In genomic region chr10:99263419-99264221, GRCm38 (mm10) we compare ENCODE assay signal across 8 mouse cellular contexts. TPM values are rescaled to one million over a fixed set of nuclear protein-coding genes. Genes with fewer than 3 reads are reported as not detected.
DNase-seq lines count a peak whose midpoint lies in the region; ATAC-seq and TF ChIP-seq lines count a peak whose summit lies in the region.

No protein-coding gene starts in this region.

- peak; percentile 8 for DNase-seq in ovary, adult 18-20 months (ENCODE audit: low spot score)
- DNase-seq in ovary, postnatal 10 days (ENCODE audit: low spot score): no peak
- peak; percentile 72 for DNase-seq in brain, adult 2 months (ENCODE audit: low read depth, low spot score)
- DNase-seq in gastrocnemius, postnatal 14 days: peak; percentile 23
- DNase-seq in lung, adult 2 months: peak; percentile 64
- DNase-seq in ovary, postnatal 14 days (ENCODE audit: low spot score): peak; percentile 38
- DNase-seq in MN1 (ENCODE audit: low spot score): no peak

- peak; percentile 20 for ATAC-seq in kidney, embryonic 14.5 days (ENCODE audit: low FRiP score, low TSS enrichment)

- H3K36me3 ChIP-seq in kidney, embryonic 14.5 days (ENCODE audit: control insufficient read depth, insufficient read depth, low read length): peaks cover 16% of the 10 kb centered on the region; the same call in 1 of the 2 replicates

- peak overlapping the region; percentile 83 for H3K4me2 ChIP-seq in kidney, embryonic 14.5 days (replicated peaks; ENCODE audit: low read depth, low read length)

- peak overlapping the region; percentile 99 for H3K27ac ChIP-seq in kidney, embryonic 14.5 days (ENCODE audit: low read depth, low read length)

- under 1% methylated on average over 66 of the region's 66 CpGs for WGBS in kidney, embryonic 14.5 days
- under 1% methylated on average over 66 of the region's 66 CpGs for WGBS in lung, adult 2 months

- no peaks in the 10 kb centered on the region for H3K9me3 ChIP-seq in kidney, embryonic 14.5 days (ENCODE audit: control insufficient read depth, low read length)

- intact Hi-C loops in gastrocnemius, postnatal 14 days (cut with DNase I; ENCODE audit: low total_unique reads): no loop called here

- TF ChIP-seq POLR2A in lung, adult 2 months (IDR thresholded peaks at IDR 0.05; ENCODE audit: borderline replicate concordance, extremely low read depth, low read depth, low read length): 0 out of 2 replicates have a peak, but pooled peaks have one; percentile 43

- no peak for TF ChIP-seq CTCF in lung, adult 2 months (IDR thresholded peaks at IDR 0.05; ENCODE audit: insufficient read depth, low read length)

- no peaks in the 10 kb centered on the region for H3K27me3 ChIP-seq in kidney, embryonic 14.5 days (ENCODE audit: control insufficient read depth, insufficient read depth, low read length)

- peak overlapping the region; percentile 89 for H3K4me3 ChIP-seq in kidney, embryonic 14.5 days (ENCODE audit: low read length)
- peak overlapping the region; percentile 93 for H3K4me3 ChIP-seq in lung, adult 2 months (replicated peaks; ENCODE audit: extremely low read depth, low read depth, low read length)

- peak overlapping the region; percentile 96 for H3K9ac ChIP-seq in kidney, embryonic 14.5 days (ENCODE audit: low read depth, low read length)

- peaks cover 21% of the 10 kb centered on the region for H3K4me1 ChIP-seq in kidney, embryonic 14.5 days (ENCODE audit: control insufficient read depth, insufficient read depth, low read length)
- H3K4me1 ChIP-seq in lung, adult 2 months (ENCODE audit: control insufficient read depth, insufficient read depth, low read length): peaks cover 7% of the 10 kb centered on the region

RNA-seq across cellular contexts. Expression of gene Dusp6, which starts 0.6 kb away (rescaled TPM):
- total RNA-seq in gastrocnemius, postnatal 14 days (2021): 10 to 100 TPM; 26.7 to 27.7 TPM
- 87.7 and 98.5 TPM in 2 replicates for polyA plus RNA-seq in kidney, embryonic 14.5 days (2014; fragmentation: Nextera tagmentation; extraction: Ambion mirVana)
- polyA plus RNA-seq in lung, adult 2 months (2012; rRNA removed): 81.2 and 85.4 TPM in 2 replicates

Comparison
In these comparisons a context has a peak if more than half of its experiments do, and no peak if none do; other contexts are left out.
1. DNase-seq: peak in ovary, adult 18-20 months (single experiment), brain, adult 2 months (single experiment), gastrocnemius, postnatal 14 days (single experiment), lung, adult 2 months (single experiment) and ovary, postnatal 14 days (single experiment); none in ovary, postnatal 10 days (single experiment) and MN1 (single experiment).